Mouse (Mus musculus) heart, embryonic 14.5 days (tissue): ENCODE data around the gene Rbm45. TPM values are rescaled to one million over a fixed set of nuclear protein-coding genes. Genes with fewer than 3 reads are reported as not detected.

Experiments used
- ATAC-seq: fragments of 200-750 bp; cut with Nextera tagmentation; 2 replicates; pipeline ENCODE4 v1.8.0; 2017; ENCODE audit warnings: low read depth, moderate TSS enrichment; ENCODE audit not compliant: insufficient number of reproducible peaks, insufficient read depth, low FRiP score
- H3K27ac ChIP-seq, 2 experiments: fragments of 200-500 bp in 1 of 2; fragments of 300-500 bp in 1 of 2; sonication (generic) in 1 of 2; replicated peaks in 1 of 2; 2 replicates each; pipeline ENCODE4 v1.5.1; 2012 to 2014; ENCODE audit warnings: low read depth in 2 of 2, low read length in 2 of 2, control low read depth in 1 of 2, mild to moderate bottlenecking in 1 of 2, mixed read lengths in 1 of 2; ENCODE audit not compliant: control insufficient read depth in 1 of 2, insufficient read depth in 1 of 2
- H3K27me3 ChIP-seq: fragments of 300-500 bp; sonication (generic); 2 replicates; pipeline ENCODE4 v1.6.1; 2014; ENCODE audit warnings: mild to moderate bottlenecking, low read length, control low read depth; ENCODE audit not compliant: control insufficient read depth, insufficient read depth
- H3K36me3 ChIP-seq: fragments of 300-500 bp; sonication (generic); 2 replicates; pipeline ENCODE4 v1.6.1; 2014; ENCODE audit warnings: mild to moderate bottlenecking, control low read depth, low read length, mixed read lengths; ENCODE audit not compliant: control insufficient read depth, insufficient read depth
- H3K4me1 ChIP-seq, 2 experiments: fragments of 200-500 bp in 1 of 2; fragments of 300-500 bp in 1 of 2; sonication (generic) in 1 of 2; 2 replicates each; pipeline ENCODE4 v1.6.1; 2012 to 2014; ENCODE audit warnings: low read length in 2 of 2, control low read depth in 1 of 2, mixed read lengths in 1 of 2; ENCODE audit not compliant: control insufficient read depth in 2 of 2, insufficient read depth in 2 of 2
- H3K4me2 ChIP-seq: fragments of 300-500 bp; sonication (generic); 2 replicates; pipeline ENCODE4 v1.6.1; 2014; ENCODE audit warnings: mild to moderate bottlenecking, low read length
- H3K4me3 ChIP-seq, 2 experiments: fragments of 200-500 bp in 1 of 2; fragments of 300-500 bp in 1 of 2; sonication (generic) in 1 of 2; 2 replicates each; pipeline ENCODE4 v1.5.1; 2012 to 2014; ENCODE audit warnings: low read length in 2 of 2, mild to moderate bottlenecking in 2 of 2, control low read depth in 1 of 2, low read depth in 1 of 2, moderate library complexity in 1 of 2; ENCODE audit not compliant: control insufficient read depth in 1 of 2, insufficient read depth in 1 of 2
- H3K9ac ChIP-seq: fragments of 300-500 bp; sonication (generic); 2 replicates; pipeline ENCODE4 v1.6.1; 2014; ENCODE audit warnings: mild to moderate bottlenecking, low read length
- H3K9me3 ChIP-seq: fragments of 300-500 bp; sonication (generic); 2 replicates; pipeline ENCODE4 v1.6.1; 2016; ENCODE audit warnings: low read length, control low read depth; ENCODE audit not compliant: control insufficient read depth
- WGBS: fragments of 180-500 bp; shearing (Covaris S2); extraction: QIAGEN DNeasy Blood & Tissue Kit; methylation state at CpG from one replicate; pipeline ENCODE4 v1.1.7; 2014; 5-methylcytosine and 5-hydroxymethylcytosine counted together
- polyA plus RNA-seq: library from polyadenylated mRNA; unstranded; fragments of >200 nt; fragmentation: Nextera tagmentation; extraction: Ambion mirVana; gene quantifications from 2 replicates; pipeline ENCODE4 v1.2.1, GENCODE M21; 2014

Rbm45 gene
- polyA plus RNA-seq, 1 experiment from 2014 or later = 14.9 TPM

DNA sequence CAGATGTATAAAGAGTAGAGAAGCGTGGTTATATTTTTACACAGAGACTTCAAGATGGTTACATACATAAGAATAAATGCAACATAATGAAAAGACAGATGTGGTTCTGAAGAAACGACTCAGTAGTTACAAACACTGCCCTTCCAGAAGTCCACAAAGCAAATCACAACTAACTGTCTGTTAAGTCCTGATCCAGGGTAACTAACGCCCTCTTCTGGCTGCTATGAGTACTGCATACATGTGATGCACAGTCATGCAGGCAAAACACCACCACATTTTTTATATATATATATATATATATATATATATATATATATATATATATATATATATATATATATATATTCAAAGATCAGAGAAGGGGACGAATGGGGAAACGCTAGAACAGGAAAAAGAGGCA lies 35.2 kb upstream of the Rbm45 start:
- Histone ChIP-seq H3K9me3 (no peaks in the 10 kb centered on the region), H3K4me1 (peaks cover 5 to 9% of the 10 kb centered on the region in 2 experiments; a peak in 2 of 4 replicates), H3K27ac (no peak overlapping the region), H3K27me3 (peaks cover 18% of the 10 kb centered on the region), H3K4me3 (no peak overlapping the region), H3K36me3 (no peaks in the 10 kb centered on the region), H3K4me2 (no peak overlapping the region), H3K9ac (no peak overlapping the region)
- ATAC-seq = no peak
- WGBS = 83% methylated on average over 5 of the region's 5 CpGs

DNA sequence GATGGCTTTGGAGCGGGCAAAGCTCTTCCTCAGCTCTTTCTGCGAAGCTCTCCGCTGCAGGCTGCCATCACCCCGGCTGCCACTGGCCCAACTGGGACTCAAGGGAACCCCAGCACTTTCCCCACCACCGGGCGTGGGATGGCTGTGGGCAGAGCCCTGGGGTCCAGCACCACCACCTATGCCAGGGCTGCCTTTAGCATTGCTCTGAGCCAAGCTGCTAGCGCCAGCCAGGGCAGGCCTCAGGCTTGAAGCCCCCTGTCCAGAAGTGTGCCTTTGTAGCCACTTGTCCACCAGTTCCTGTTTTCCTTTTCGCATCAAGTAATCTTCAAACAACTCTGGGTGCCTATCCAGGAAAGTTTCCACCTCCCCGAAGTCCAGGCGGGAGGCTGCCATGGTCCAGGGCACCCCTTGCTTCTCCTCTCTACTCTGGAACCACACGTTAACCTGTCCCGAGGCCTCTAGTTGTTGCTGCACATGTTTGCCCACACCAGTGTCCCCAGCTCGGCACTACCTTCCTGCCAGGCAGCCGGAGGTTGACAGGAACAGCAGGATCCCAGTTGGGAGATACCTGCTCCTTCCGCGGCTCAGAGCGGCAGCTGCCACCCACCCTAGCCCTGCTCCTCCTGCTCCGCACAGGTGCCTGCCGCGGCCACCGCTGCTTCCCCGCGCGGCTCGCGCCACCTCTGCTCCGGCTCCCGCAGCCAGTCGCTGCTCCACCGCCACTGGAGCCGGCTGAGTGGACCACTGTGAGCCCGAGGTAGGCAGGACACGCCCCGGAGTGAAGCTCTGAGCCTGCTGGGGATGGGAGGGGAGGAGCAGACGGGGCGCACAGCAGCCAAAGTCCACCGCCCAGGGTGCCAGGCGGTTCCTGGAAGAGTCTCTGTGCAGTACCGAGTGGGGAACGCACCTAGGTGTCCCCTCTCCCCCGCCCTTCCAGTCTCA lies 31.3 kb upstream of the Rbm45 start, which contains the start of gene Pde11a:
Pde11a (minus strand) TSS at position 560 of the 942 bp plus-strand sequence.
- 15% methylated on average over 40 of the region's 41 CpGs for WGBS
- Histone ChIP-seq H3K9ac (peak within 1 kb of the TSS; percentile 68), H3K27me3 (peaks cover 18% of the 10 kb centered on the region), H3K4me2 (peak within 1 kb of the TSS; percentile 98), H3K4me1 (peaks cover 4 to 9% of the 10 kb centered on the region in 2 experiments; a peak in 2 of 4 replicates), H3K9me3 (no peaks in the 10 kb centered on the region), H3K27ac (no peak within 1 kb of the TSS), H3K36me3 (no peaks in the 10 kb centered on the region), H3K4me3 (peak within 1 kb of the TSS; percentile 49 to 55)
- ATAC-seq = peak; percentile 31; the same call in 1 of the 2 replicates

DNA sequence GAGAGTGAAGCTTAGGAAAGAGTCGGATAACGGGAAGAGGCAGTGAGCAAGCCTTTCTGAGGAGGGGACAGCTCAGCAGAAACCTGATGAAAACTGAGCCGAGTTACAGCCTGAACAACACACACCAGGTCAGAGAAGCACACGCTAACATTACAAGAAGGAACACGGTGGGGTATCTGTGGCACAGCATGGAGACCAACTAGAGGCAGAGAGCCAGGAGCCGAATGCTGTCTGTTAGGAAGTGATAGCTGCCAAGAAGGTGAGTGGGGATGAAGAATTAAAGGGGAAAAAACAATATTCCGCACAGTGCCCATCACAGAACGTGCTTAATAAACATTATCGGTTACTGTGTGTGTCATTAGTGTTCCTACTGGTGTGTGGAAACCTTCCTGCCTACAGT lies 27.6 kb upstream of the Rbm45 start:
- Histone ChIP-seq H3K9me3 (no peaks in the 10 kb centered on the region), H3K27ac (no peak overlapping the region), H3K4me3 (no peak overlapping the region), H3K27me3 (peaks cover 18% of the 10 kb centered on the region), H3K4me1 (peaks cover 4 to 9% of the 10 kb centered on the region in 2 experiments; a peak in 2 of 4 replicates), H3K36me3 (no peaks in the 10 kb centered on the region), H3K4me2 (no peak overlapping the region), H3K9ac (no peak overlapping the region)
- ATAC-seq = no peak
- WGBS = 82% methylated on average over 9 of the region's 9 CpGs

DNA sequence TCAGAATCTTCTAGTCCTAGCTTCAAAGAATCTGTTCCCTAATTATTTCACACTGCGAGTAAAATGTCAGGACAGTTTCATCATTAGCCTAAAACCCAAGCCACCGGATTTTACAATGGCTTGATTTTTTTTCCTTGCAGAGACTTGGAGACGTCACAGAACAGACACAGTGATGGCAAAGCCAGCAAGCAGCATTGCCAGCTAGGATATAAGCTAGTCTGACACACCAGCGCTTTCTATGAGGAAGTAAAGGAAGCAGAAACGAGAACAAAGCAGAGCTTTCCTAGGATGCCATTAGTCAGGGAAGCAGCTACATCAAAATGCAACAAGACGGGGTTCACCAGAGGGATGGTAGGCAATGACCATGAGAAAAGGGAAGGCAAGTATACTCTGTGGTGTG lies 21.9 kb upstream of the Rbm45 start:
- ATAC-seq = no peak
- WGBS = 73% methylated on average over 6 of the region's 6 CpGs
- Histone ChIP-seq H3K4me2 (no peak overlapping the region), H3K4me3 (no peak overlapping the region), H3K4me1 (no peaks in the 10 kb centered on the region), H3K27me3 (no peaks in the 10 kb centered on the region), H3K9ac (no peak overlapping the region), H3K9me3 (no peaks in the 10 kb centered on the region), H3K36me3 (no peaks in the 10 kb centered on the region), H3K27ac (no peak overlapping the region)

DNA sequence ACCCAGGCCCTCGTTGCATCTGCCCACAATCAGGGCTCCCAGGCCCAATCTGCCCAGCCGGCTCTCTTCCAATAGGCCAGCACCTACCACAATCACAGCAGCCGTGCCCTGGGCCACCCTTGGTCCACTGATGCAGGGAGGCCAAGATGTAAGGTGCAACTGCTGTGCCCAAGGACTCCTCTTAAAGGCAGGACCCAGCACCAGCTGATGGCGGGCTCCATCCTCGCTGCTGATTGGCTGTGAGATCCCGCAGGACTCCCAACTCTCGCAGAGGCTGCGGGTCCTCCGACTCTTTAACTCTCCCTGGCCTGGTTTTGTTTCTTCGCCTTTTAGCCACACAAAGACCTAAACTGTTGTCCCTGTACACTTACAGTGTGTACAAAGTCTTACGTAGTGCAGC lies 9.6 kb upstream of the Rbm45 start, which contains the start of gene Cyct:
Cyct (minus strand) TSS at position 225 of the 400 bp plus-strand sequence.
- no peak for ATAC-seq
- no peak within 1 kb of the TSS for H3K9ac ChIP-seq
- H3K4me3 ChIP-seq = no peak within 1 kb of the TSS
- no peaks in the 10 kb centered on the region for H3K36me3 ChIP-seq
- no peaks in the 10 kb centered on the region for H3K27me3 ChIP-seq
- H3K27ac ChIP-seq = no peak within 1 kb of the TSS
- H3K9me3 ChIP-seq = no peaks in the 10 kb centered on the region
- no peak within 1 kb of the TSS for H3K4me2 ChIP-seq
- no peaks in the 10 kb centered on the region for H3K4me1 ChIP-seq
- WGBS = 74% methylated on average over 11 of the region's 11 CpGs

DNA sequence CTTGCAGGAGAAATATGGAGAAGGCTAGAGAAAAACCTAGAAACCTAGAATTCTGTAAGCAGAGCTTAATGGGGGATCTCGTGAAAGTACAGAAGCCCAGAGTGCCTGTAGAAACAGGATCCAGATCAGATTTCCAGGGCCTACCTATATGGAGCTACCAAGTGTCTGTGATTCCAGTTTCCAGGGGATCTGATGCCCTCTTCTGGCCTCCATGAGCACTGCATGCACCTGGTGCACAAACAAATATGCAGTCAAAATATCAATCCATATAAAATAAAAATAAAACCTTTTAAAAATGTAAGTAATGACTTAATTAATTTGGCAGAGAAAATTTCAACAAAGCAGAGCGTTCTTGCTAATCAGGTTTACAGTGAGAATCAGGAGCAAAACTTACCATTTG lies 7.7 kb upstream of the Rbm45 start:
- no peaks in the 10 kb centered on the region for H3K9me3 ChIP-seq
- H3K27me3 ChIP-seq = no peaks in the 10 kb centered on the region
- H3K36me3 ChIP-seq = no peaks in the 10 kb centered on the region
- no peak overlapping the region for H3K4me2 ChIP-seq
- H3K4me3 ChIP-seq = no peak overlapping the region
- H3K4me1 ChIP-seq = no peaks in the 10 kb centered on the region
- ATAC-seq = no peak
- H3K9ac ChIP-seq = no peak overlapping the region
- 41% methylated on average over 2 of the region's 2 CpGs for WGBS
- H3K27ac ChIP-seq = no peak overlapping the region

DNA sequence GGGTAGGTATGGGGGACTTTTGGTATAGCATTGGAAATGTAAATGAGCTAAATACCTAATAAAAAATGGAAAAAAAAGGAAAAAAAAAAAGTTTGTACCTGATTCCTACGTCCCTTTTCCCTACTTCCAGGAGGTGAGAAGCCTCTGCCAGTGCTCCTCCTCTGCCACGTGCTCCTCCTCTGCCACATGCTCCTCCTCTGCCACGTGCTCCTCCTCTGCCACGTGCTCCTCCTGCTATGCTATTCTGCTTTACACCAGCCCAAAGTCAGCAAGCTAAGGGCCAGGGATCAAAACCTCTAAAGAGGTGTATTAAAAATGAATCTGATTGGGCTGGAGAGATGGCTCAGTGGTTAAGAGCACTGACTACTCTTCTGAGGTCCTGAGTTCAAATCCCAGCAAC lies 4.0 kb upstream of the Rbm45 start:
- Histone ChIP-seq H3K4me3 (no peak overlapping the region), H3K27me3 (no peaks in the 10 kb centered on the region), H3K27ac (no peak overlapping the region), H3K9ac (no peak overlapping the region), H3K4me1 (no peaks in the 10 kb centered on the region), H3K9me3 (no peaks in the 10 kb centered on the region), H3K36me3 (no peaks in the 10 kb centered on the region), H3K4me2 (no peak overlapping the region)
- 67% methylated on average over 4 of the region's 4 CpGs for WGBS
- ATAC-seq = no peak
